Mouse (Mus musculus): ENCODE data around the gene Dcbld1. TPM values are rescaled to one million over a fixed set of nuclear protein-coding genes. Genes with fewer than 3 reads are reported as not detected.
"Not testable (repeated sequence)": the region's sequence is repeated elsewhere in the genome, so short reads cannot be mapped to it uniquely, and the experiment has no call there.

Gene Dcbld1
- polyA plus RNA-seq, 1 experiment from 2014 or later, result 4.2 TPM

DNA sequence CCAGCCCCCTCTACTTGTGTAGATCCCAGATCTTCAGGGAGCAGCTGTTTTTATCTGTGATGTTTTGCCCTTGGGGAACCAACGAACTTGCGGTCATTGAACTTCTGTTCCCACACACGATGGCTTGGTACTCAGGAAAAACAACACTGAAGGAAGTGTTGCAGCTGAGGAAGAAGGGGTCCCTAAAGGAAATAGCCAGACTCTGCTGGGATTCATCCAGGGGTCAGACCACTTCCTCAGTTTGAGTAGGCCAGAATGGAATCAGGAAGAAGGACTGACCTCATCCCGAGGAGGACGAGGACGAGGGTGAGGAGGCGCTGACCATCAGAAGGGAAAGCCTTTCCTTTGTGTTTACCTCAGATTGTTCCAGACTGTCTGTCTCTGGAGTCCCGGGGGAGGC is 75.8 kb downstream of the Dcbld1 start:
- WGBS (ENCODE audit: insufficient replicate concordance), result 44% methylated on average over 8 of the region's 8 CpGs
- no peak overlapping the region for H3K27ac ChIP-seq (ENCODE audit: low read length)

DNA sequence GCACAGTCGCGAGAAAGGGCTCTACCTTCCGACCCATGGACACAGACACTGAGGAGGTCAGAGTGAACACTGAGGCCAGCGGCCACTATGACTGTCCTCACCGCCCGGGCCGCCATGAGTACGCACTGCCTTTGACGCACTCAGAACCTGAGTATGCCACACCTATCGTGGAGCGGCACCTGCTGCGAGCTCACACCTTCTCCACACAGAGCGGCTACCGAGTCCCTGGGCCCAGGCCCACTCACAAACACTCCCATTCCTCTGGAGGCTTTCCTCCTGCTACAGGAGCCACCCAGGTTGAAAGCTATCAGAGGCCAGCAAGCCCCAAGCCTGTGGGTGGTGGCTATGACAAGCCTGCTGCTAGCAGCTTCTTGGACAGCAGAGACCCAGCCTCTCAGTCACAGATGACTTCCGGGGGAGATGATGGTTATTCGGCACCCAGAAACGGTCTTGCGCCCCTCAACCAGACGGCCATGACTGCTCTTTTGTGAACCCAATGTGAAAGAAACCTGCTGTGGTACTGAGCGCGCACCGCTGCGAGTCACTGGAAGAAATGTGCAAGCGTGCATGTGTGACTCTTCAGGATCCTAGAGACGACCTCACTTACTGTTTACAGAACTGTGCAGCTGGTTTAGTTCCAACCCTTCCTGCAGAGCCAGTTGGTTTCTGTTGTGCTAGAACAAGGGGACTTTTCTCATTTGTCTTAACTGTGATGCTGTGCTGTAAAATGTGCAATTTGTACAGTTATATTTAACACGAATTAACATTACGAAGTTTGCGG is 86.3 kb downstream of the Dcbld1 start:
- Histone ChIP-seq H3K4me2 (ENCODE audit: low read depth, low read length) (no peak overlapping the region), H3K27me3 (ENCODE audit: control insufficient read depth, insufficient read depth, low read depth, low read length) (no peaks in the 10 kb centered on the region), H3K36me3 (ENCODE audit: control insufficient read depth, insufficient read depth) (no peaks in the 10 kb centered on the region), H3K27ac (ENCODE audit: low read length) (no peak overlapping the region), H3K9me3 (replicated peaks; ENCODE audit: control insufficient read depth, low read length) (no peaks in the 10 kb centered on the region), H3K9ac (ENCODE audit: low read depth, low read length) (no peak overlapping the region), H3K4me3 (ENCODE audit: low read depth, low read length) (no peak overlapping the region), H3K4me1 (ENCODE audit: control insufficient read depth, low read depth, low read length) (no peaks in the 10 kb centered on the region)
- WGBS (ENCODE audit: insufficient replicate concordance), result 86% methylated on average over 28 of the region's 28 CpGs
- ATAC-seq (ENCODE audit: low read depth), result no peak

More for the DNA sequence above, 75.8 kb downstream of the Dcbld1 start:
- ATAC-seq (ENCODE audit: low read depth), result peak; percentile 64
- Histone ChIP-seq H3K4me3 (ENCODE audit: low read depth, low read length) (no peak overlapping the region), H3K27me3 (ENCODE audit: control insufficient read depth, insufficient read depth, low read depth, low read length) (no peaks in the 10 kb centered on the region), H3K9ac (ENCODE audit: low read depth, low read length) (no peak overlapping the region), H3K36me3 (ENCODE audit: control insufficient read depth, insufficient read depth) (no peaks in the 10 kb centered on the region; the same call in 1 of the 2 replicates), H3K9me3 (replicated peaks; ENCODE audit: control insufficient read depth, low read length) (no peaks in the 10 kb centered on the region), H3K4me1 (ENCODE audit: control insufficient read depth, low read depth, low read length) (no peaks in the 10 kb centered on the region), H3K4me2 (ENCODE audit: low read depth, low read length) (no peak overlapping the region)

DNA sequence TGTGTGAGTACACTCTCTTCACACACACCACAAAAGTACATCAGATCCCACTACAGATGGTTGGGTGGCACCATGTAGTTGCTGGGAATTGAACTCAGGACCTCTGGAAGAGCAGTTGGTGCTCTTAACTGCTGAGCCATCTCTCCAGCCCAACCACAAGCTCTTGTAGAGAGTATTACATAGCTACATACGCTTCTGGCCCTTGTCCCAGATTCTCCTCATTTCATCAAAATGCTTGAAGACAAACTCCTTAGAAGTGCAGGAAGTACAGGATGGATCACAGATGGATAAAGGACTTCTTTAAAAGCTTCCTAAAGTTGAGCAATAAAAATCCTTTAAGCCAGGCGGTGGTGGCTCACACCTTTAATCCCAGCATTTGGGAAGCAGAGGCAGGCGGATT is 88.5 kb downstream of the Dcbld1 start:
- no peaks in the 10 kb centered on the region for H3K9me3 ChIP-seq (replicated peaks; ENCODE audit: control insufficient read depth, low read length)
- H3K4me2 ChIP-seq (ENCODE audit: low read depth, low read length), result no peak overlapping the region
- H3K4me3 ChIP-seq (ENCODE audit: low read depth, low read length), result no peak overlapping the region
- H3K4me1 ChIP-seq (ENCODE audit: control insufficient read depth, low read depth, low read length), result no peaks in the 10 kb centered on the region
- H3K27me3 ChIP-seq (ENCODE audit: control insufficient read depth, insufficient read depth, low read depth, low read length), result no peaks in the 10 kb centered on the region
- no peak for ATAC-seq (ENCODE audit: low read depth)
- 75% methylated on average over 3 of the region's 3 CpGs for WGBS (ENCODE audit: insufficient replicate concordance)
- H3K36me3 ChIP-seq (ENCODE audit: control insufficient read depth, insufficient read depth), result no peaks in the 10 kb centered on the region
- no peak overlapping the region for H3K27ac ChIP-seq (ENCODE audit: low read length)
- H3K9ac ChIP-seq (ENCODE audit: low read depth, low read length), result no peak overlapping the region

DNA sequence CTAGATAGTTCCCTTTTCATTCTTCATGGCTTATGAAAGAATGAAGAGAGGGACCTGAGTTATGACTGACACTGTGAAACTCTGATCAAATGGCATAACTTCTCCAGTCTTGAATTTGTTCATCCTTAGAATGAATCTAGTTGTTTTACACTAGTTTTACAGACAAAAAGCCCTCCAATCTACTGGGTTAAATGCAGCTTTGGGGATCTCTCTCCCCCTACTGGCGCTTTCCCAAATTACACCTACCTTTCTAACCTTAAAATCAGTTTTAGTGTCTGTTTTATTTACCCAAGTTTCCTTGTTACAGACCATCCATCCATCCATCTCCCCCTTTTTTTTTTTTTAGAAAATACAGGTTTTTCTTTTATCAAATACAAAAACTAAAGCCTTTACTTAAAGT is 97.6 kb downstream of the Dcbld1 start:
- no peak overlapping the region for H3K27ac ChIP-seq (ENCODE audit: low read length)
- no peak overlapping the region for H3K4me2 ChIP-seq (ENCODE audit: low read depth, low read length)
- H3K27me3 ChIP-seq (ENCODE audit: control insufficient read depth, insufficient read depth, low read depth, low read length), result no peaks in the 10 kb centered on the region
- no peaks in the 10 kb centered on the region for H3K9me3 ChIP-seq (replicated peaks; ENCODE audit: control insufficient read depth, low read length)
- H3K9ac ChIP-seq (ENCODE audit: low read depth, low read length), result no peak overlapping the region
- H3K4me1 ChIP-seq (ENCODE audit: control insufficient read depth, low read depth, low read length), result no peaks in the 10 kb centered on the region
- H3K36me3 ChIP-seq (ENCODE audit: control insufficient read depth, insufficient read depth), result no peaks in the 10 kb centered on the region
- no peak overlapping the region for H3K4me3 ChIP-seq (ENCODE audit: low read depth, low read length)
- ATAC-seq (ENCODE audit: low read depth), result no peak
- WGBS (ENCODE audit: insufficient replicate concordance), result 0% methylated on average over 1 of the region's 1 CpGs

DNA sequence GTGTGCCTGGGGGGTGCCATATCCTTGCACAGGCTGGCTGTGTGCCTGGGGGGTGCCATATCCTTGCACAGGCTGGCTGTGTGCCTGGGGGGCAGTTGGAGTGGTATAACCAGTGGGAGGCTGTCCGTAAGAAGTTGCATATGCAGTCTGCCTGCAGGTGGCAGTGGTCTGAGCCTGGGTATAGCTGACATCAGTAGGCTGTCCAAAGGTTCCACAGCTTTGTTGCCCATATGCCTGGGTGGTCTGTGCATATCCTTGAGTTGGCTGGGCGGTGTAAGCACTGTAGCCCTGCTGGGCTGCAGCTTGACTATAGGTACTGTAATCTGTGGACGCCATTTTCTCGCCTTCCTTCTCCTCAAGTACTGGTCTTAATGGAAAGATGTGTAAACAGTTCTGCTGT is 109.9 kb downstream of the Dcbld1 start:
- H3K27me3 ChIP-seq (ENCODE audit: control insufficient read depth, insufficient read depth, low read depth, low read length); H3K4me3 ChIP-seq (ENCODE audit: low read depth, low read length); H3K4me1 ChIP-seq (ENCODE audit: control insufficient read depth, low read depth, low read length); H3K27ac ChIP-seq (ENCODE audit: low read length); ATAC-seq (ENCODE audit: low read depth); H3K9me3 ChIP-seq (replicated peaks; ENCODE audit: control insufficient read depth, low read length); H3K9ac ChIP-seq (ENCODE audit: low read depth, low read length); H3K4me2 ChIP-seq (ENCODE audit: low read depth, low read length); H3K36me3 ChIP-seq (ENCODE audit: control insufficient read depth, insufficient read depth): not testable (repeated sequence)
- WGBS (ENCODE audit: insufficient replicate concordance), result 81% methylated on average over 4 of the region's 4 CpGs

DNA sequence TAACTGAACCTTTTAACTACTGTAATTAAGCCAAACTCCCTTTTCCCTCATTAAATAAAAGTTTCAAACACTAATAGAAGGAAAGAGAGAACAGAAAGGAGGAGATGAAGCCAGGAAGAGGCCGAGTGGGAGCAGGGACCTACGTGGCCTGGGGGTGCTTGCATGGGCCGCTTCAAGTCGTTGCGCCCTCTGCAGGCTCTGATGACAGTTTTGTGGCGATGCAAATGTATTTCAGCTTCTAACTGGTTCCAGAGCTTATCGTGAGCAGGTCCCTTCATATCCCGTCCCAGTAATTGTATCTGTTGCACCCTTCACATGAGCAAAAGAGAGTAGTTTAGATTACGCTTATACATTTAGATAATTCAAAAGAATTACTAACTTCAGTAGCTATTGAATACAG is 119.8 kb downstream of the Dcbld1 start:
- peaks cover 11% of the 10 kb centered on the region for H3K36me3 ChIP-seq (ENCODE audit: control insufficient read depth, insufficient read depth)
- WGBS (ENCODE audit: insufficient replicate concordance), result 77% methylated on average over 9 of the region's 9 CpGs
- ATAC-seq (ENCODE audit: low read depth), result no peak
- H3K27ac ChIP-seq (ENCODE audit: low read length), result no peak overlapping the region
- no peak overlapping the region for H3K4me2 ChIP-seq (ENCODE audit: low read depth, low read length)
- no peaks in the 10 kb centered on the region for H3K27me3 ChIP-seq (ENCODE audit: control insufficient read depth, insufficient read depth, low read depth, low read length)
- H3K9ac ChIP-seq (ENCODE audit: low read depth, low read length), result no peak overlapping the region
- H3K9me3 ChIP-seq (replicated peaks; ENCODE audit: control insufficient read depth, low read length), result no peaks in the 10 kb centered on the region
- no peaks in the 10 kb centered on the region for H3K4me1 ChIP-seq (ENCODE audit: control insufficient read depth, low read depth, low read length)
- no peak overlapping the region for H3K4me3 ChIP-seq (ENCODE audit: low read depth, low read length)

DNA sequence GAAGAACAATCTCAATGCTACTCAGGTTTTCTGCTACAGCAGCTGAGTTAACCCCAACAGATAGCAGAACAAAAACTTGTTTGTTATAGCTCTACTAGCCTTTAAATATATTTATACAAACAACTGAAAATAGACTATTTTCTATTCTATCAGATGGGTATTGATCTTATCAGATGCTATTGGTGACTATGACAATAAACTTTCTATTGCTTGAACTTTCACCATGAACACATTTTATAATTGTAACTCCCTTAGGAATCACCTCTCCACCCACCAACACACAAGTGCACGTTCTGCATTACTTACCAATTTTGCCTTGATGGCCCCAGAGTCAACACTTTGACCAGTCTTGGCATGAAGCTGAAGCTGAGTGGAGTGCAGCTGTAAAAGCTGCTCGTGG is 125.0 kb downstream of the Dcbld1 start, which contains the start of gene Gm26741:
TSS of gene Gm26741 (plus strand) at position 301 of the 400 bp plus-strand sequence.
- 75% methylated on average over 2 of the region's 2 CpGs for WGBS (ENCODE audit: insufficient replicate concordance)
- Histone ChIP-seq H3K27ac (ENCODE audit: low read length) (no peak within 1 kb of the TSS), H3K4me3 (ENCODE audit: low read depth, low read length) (no peak within 1 kb of the TSS), H3K27me3 (ENCODE audit: control insufficient read depth, insufficient read depth, low read depth, low read length) (no peaks in the 10 kb centered on the region), H3K4me2 (ENCODE audit: low read depth, low read length) (no peak within 1 kb of the TSS), H3K4me1 (ENCODE audit: control insufficient read depth, low read depth, low read length) (no peaks in the 10 kb centered on the region; the same call in 1 of the 2 replicates), H3K9ac (ENCODE audit: low read depth, low read length) (no peak within 1 kb of the TSS), H3K36me3 (ENCODE audit: control insufficient read depth, insufficient read depth) (no peaks in the 10 kb centered on the region), H3K9me3 (replicated peaks; ENCODE audit: control insufficient read depth, low read length) (no peaks in the 10 kb centered on the region)
- no peak for ATAC-seq (ENCODE audit: low read depth)

DNA sequence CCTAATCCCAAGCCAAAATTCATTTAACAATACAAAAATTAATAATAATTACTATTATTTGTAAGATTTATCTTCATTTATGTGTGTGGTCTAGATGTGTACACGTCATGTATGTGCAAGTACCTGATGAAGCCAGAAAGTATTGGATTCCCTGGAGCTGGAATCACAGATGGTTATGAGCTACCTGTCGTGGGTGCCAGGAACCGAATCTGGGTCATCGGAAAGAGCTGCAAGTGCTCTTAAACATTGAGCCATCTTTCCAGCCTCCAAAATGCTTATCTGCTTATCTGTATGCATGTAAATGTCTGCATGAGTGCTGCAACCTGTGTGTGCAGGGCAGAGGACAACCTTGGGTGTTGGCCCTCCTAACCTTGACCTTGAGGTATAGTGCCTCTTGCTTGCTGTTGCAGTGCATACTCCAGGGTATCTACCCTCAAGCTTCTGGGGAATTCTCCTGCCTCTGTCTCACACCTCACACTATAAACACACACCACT is 126.9 kb downstream of the Dcbld1 start:
- Histone ChIP-seq H3K4me2 (ENCODE audit: low read depth, low read length) (no peak overlapping the region), H3K9me3 (replicated peaks; ENCODE audit: control insufficient read depth, low read length) (no peaks in the 10 kb centered on the region), H3K36me3 (ENCODE audit: control insufficient read depth, insufficient read depth) (no peaks in the 10 kb centered on the region), H3K4me3 (ENCODE audit: low read depth, low read length) (no peak overlapping the region), H3K9ac (ENCODE audit: low read depth, low read length) (no peak overlapping the region), H3K4me1 (ENCODE audit: control insufficient read depth, low read depth, low read length) (no peaks in the 10 kb centered on the region; the same call in 1 of the 2 replicates), H3K27me3 (ENCODE audit: control insufficient read depth, insufficient read depth, low read depth, low read length) (no peaks in the 10 kb centered on the region), H3K27ac (ENCODE audit: low read length) (no peak overlapping the region)
- 83% methylated on average over 4 of the region's 4 CpGs for WGBS (ENCODE audit: insufficient replicate concordance)
- ATAC-seq (ENCODE audit: low read depth), result no peak

DNA sequence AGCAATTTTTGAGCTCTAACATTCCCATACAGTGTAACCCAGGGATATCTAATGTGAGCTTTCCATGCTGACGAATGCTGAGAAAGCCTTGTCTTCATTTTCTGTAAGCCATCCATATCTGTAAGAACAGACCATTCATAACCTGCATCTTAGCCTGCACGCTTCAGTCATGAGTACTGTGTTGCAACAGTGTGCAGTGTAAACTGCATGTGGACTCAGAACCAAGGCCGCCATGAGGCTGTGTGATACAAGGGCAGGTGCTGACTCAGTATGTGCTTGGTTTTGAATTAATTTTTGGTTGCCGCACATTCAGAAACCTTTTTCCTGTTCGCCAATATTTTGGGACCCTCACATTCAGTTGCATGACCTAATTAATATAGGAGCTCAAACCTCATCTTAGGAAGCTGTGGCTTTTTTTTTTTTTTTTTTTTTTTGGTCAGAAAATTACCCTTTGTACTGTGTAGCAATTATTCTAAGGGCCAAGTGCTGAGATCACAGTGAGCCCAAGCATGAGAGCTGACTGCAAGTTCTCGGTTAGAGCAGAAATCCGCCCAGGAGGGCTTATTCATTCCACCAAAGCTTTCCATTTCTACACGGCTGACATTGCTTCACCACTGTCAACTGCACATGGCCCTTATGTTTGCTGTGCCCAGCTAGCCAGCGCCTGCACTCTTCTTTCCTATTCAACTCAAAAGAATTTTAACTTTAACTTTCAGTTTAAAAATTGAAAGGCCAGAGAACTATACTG is 127.6 kb downstream of the Dcbld1 start:
- Histone ChIP-seq H3K9ac (ENCODE audit: low read depth, low read length) (no peak overlapping the region), H3K4me3 (ENCODE audit: low read depth, low read length) (no peak overlapping the region), H3K27ac (ENCODE audit: low read length) (no peak overlapping the region; the same call in 1 of the 2 replicates), H3K36me3 (ENCODE audit: control insufficient read depth, insufficient read depth) (no peaks in the 10 kb centered on the region), H3K4me1 (ENCODE audit: control insufficient read depth, low read depth, low read length) (no peaks in the 10 kb centered on the region; the same call in 1 of the 2 replicates), H3K27me3 (ENCODE audit: control insufficient read depth, insufficient read depth, low read depth, low read length) (no peaks in the 10 kb centered on the region), H3K9me3 (replicated peaks; ENCODE audit: control insufficient read depth, low read length) (no peaks in the 10 kb centered on the region), H3K4me2 (ENCODE audit: low read depth, low read length) (no peak overlapping the region)
- peak; percentile 84 for ATAC-seq (ENCODE audit: low read depth)
- WGBS (ENCODE audit: insufficient replicate concordance), result 69% methylated on average over 9 of the region's 9 CpGs

All from liver, embryonic 16.5 days (tissue).